Mouse (Mus musculus): ENCODE measurements around the gene Lad1. TPM values are rescaled to one million over a fixed set of nuclear protein-coding genes. Genes with fewer than 3 reads are reported as not detected.
A peak's percentile ranks its signal among the peaks of the same experiment; 100 is the strongest.

The Lad1 gene
- total and polyA plus RNA-seq, 3 experiments = 0.16 TPM; not detected in 2

DNA sequence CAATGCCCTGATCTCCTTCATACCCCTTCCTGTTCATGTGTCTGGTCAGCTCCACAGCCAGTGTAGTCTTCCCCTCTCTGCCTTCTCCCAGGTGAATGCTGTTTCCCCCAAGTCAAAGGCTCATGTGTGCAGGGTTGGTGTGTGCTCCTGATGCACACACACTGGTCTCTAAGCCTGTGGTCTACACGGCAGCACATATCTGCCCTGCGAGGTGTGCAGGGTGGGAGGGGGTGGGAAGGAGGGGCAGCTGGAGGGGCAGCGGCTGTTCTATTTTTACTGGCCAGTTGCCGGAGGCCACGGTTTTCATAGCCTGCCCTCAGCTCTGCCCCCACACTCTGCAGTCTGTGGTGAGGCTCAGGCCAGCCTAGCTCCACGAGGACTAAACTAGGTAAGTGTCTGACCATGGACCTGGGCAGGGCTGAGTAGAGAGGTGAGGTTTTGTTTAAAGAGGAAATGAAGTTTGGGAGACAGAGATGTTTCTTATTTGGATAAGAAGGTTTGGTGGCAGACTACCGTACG is 19.2 kb upstream of the Lad1 start:
- Histone ChIP-seq H3K36me3 (replicated peaks) (no peaks in the 10 kb centered on the region), H3K9me3 (replicated peaks) (no peaks in the 10 kb centered on the region), H3K27me3 (ENCODE audit: insufficient read depth, low read length) (peaks cover 25% of the 10 kb centered on the region; the same call in 1 of the 2 replicates), H3K4me1 (ENCODE audit: insufficient read depth, low read depth, low read length) (no peaks in the 10 kb centered on the region), H3K4me3 (ENCODE audit: low read depth, low read length) (no peak overlapping the region)
- ATAC-seq (ENCODE audit: extremely low read depth, insufficient number of reproducible peaks, low FRiP score, poor library complexity, severe bottlenecking) (no peak), DNase-seq (ENCODE audit: low spot score) (no peak)
- TF ChIP-seq CTCF (IDR thresholded peaks at IDR 0.05; ENCODE audit: low read depth, low read length) (no peak), TAL1 (conservative IDR thresholded peaks at IDR 0.05; ENCODE audit: low read depth, low read length) (no peak), GATA2 (IDR thresholded peaks at IDR 0.05; ENCODE audit: borderline replicate concordance, low read depth, low read length) (no peak), POLR2AphosphoS5 (IDR thresholded peaks at IDR 0.05; ENCODE audit: insufficient replicate concordance, low read depth, low read length) (no peak), GATA1 (IDR thresholded peaks at IDR 0.05; ENCODE audit: borderline replicate concordance, low read length) (no peak)

- DNase-seq (ENCODE audit: low spot score) (no peak), ATAC-seq (ENCODE audit: extremely low read depth, insufficient number of reproducible peaks, low FRiP score, poor library complexity, severe bottlenecking) (no peak)
- TF ChIP-seq GATA2 (IDR thresholded peaks at IDR 0.05; ENCODE audit: borderline replicate concordance, low read depth, low read length) (no peak), GATA1 (IDR thresholded peaks at IDR 0.05; ENCODE audit: borderline replicate concordance, low read length) (no peak), CTCF (IDR thresholded peaks at IDR 0.05; ENCODE audit: low read depth, low read length) (no peak), TAL1 (conservative IDR thresholded peaks at IDR 0.05; ENCODE audit: low read depth, low read length) (no peak), POLR2AphosphoS5 (IDR thresholded peaks at IDR 0.05; ENCODE audit: insufficient replicate concordance, low read depth, low read length) (no peak)
- Histone ChIP-seq H3K4me1 (ENCODE audit: insufficient read depth, low read depth, low read length) (no peaks in the 10 kb centered on the region), H3K27me3 (ENCODE audit: insufficient read depth, low read length) (peaks cover 23% of the 10 kb centered on the region; the same call in 1 of the 2 replicates), H3K36me3 (replicated peaks) (no peaks in the 10 kb centered on the region), H3K4me3 (ENCODE audit: low read depth, low read length) (no peak overlapping the region), H3K9me3 (replicated peaks) (no peaks in the 10 kb centered on the region)
Measured at GRCm38 (mm10) chr1:135800192-135800950, 18.0 kb upstream of the Lad1 start.

DNA sequence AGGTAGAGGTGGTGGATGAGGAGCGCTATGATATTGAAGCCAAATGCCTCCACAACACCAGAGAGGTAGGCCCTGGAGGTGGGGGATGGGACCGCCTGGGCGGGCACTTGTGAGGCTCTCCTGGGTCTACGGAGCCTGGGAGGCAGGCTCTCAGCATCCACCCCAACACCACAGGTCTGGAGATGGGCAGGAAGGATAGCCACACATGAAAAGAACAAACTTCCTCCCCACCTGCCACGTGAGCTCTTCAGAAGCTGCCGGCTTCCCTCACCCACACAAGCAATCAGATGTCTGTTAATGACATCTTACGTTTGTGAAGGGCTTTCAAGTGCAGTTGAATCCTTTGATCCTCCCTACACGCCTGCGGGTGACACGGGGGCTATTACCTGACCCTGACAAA is 10.9 kb upstream of the Lad1 start:
- TF ChIP-seq GATA2 (IDR thresholded peaks at IDR 0.05; ENCODE audit: borderline replicate concordance, low read depth, low read length) = no peak
- ATAC-seq (ENCODE audit: extremely low read depth, insufficient number of reproducible peaks, low FRiP score, poor library complexity, severe bottlenecking) = no peak
- peaks cover 34% of the 10 kb centered on the region for H3K27me3 ChIP-seq (ENCODE audit: insufficient read depth, low read length)
- no peak overlapping the region for H3K4me3 ChIP-seq (ENCODE audit: low read depth, low read length)
- no peaks in the 10 kb centered on the region for H3K4me1 ChIP-seq (ENCODE audit: insufficient read depth, low read depth, low read length)
- no peak for DNase-seq (ENCODE audit: low spot score)
- H3K36me3 ChIP-seq (replicated peaks) = no peaks in the 10 kb centered on the region
- H3K9me3 ChIP-seq (replicated peaks) = no peaks in the 10 kb centered on the region

- Histone ChIP-seq H3K27me3 (ENCODE audit: insufficient read depth, low read length) (peaks cover 52% of the 10 kb centered on the region), H3K4me1 (ENCODE audit: insufficient read depth, low read depth, low read length) (no peaks in the 10 kb centered on the region), H3K36me3 (replicated peaks) (no peaks in the 10 kb centered on the region), H3K9me3 (replicated peaks) (no peaks in the 10 kb centered on the region), H3K4me3 (ENCODE audit: low read depth, low read length) (no peak overlapping the region)
- TF ChIP-seq CTCF (IDR thresholded peaks at IDR 0.05; ENCODE audit: low read depth, low read length) = no peak
- ATAC-seq (ENCODE audit: extremely low read depth, insufficient number of reproducible peaks, low FRiP score, poor library complexity, severe bottlenecking) (no peak), DNase-seq (ENCODE audit: low spot score) (no peak)
Measured at GRCm38 (mm10) chr1:135810180-135810579, 8.2 kb upstream of the Lad1 start.

- H3K4me3 ChIP-seq (ENCODE audit: low read depth, low read length) = no peak overlapping the region
- peak; percentile 66; the same call in 1 of the 2 replicates for ATAC-seq (ENCODE audit: extremely low read depth, insufficient number of reproducible peaks, low FRiP score, poor library complexity, severe bottlenecking)
- H3K4me1 ChIP-seq (ENCODE audit: insufficient read depth, low read depth, low read length) = no peaks in the 10 kb centered on the region
- peaks cover 49% of the 10 kb centered on the region for H3K27me3 ChIP-seq (ENCODE audit: insufficient read depth, low read length)
- DNase-seq (ENCODE audit: low spot score) = peak; percentile 80
- no peaks in the 10 kb centered on the region for H3K9me3 ChIP-seq (replicated peaks)
- peak; percentile 100 for TF ChIP-seq CTCF (IDR thresholded peaks at IDR 0.05; ENCODE audit: low read depth, low read length)
- TF ChIP-seq TAL1 (conservative IDR thresholded peaks at IDR 0.05; ENCODE audit: low read depth, low read length) = no peak
- H3K36me3 ChIP-seq (replicated peaks) = no peaks in the 10 kb centered on the region
Measured at GRCm38 (mm10) chr1:135811016-135811646, 7.3 kb upstream of the Lad1 start.

GRCm38 (mm10) chr1:135812205-135812604 is 6.2 kb upstream of the Lad1 start:
- peaks cover 48% of the 10 kb centered on the region for H3K27me3 ChIP-seq (ENCODE audit: insufficient read depth, low read length)
- H3K36me3 ChIP-seq (replicated peaks) = no peaks in the 10 kb centered on the region

More at GRCm38 (mm10) chr1:135812205-135812604, 6.2 kb upstream of the Lad1 start:
- DNase-seq (ENCODE audit: low spot score) (no peak), ATAC-seq (ENCODE audit: extremely low read depth, insufficient number of reproducible peaks, low FRiP score, poor library complexity, severe bottlenecking) (no peak)
- no peak for TF ChIP-seq CTCF (IDR thresholded peaks at IDR 0.05; ENCODE audit: low read depth, low read length)
- no peak for TF ChIP-seq TAL1 (conservative IDR thresholded peaks at IDR 0.05; ENCODE audit: low read depth, low read length)
- no peak for TF ChIP-seq POLR2AphosphoS5 (IDR thresholded peaks at IDR 0.05; ENCODE audit: insufficient replicate concordance, low read depth, low read length)
- TF ChIP-seq GATA2 (IDR thresholded peaks at IDR 0.05; ENCODE audit: borderline replicate concordance, low read depth, low read length) = no peak
- no peak for TF ChIP-seq GATA1 (IDR thresholded peaks at IDR 0.05; ENCODE audit: borderline replicate concordance, low read length)
- Histone ChIP-seq H3K4me3 (ENCODE audit: low read depth, low read length) (no peak overlapping the region), H3K4me1 (ENCODE audit: insufficient read depth, low read depth, low read length) (no peaks in the 10 kb centered on the region), H3K9me3 (replicated peaks) (no peaks in the 10 kb centered on the region)

All from G1E (cell line).